Mouse (Mus musculus): Measurements from ENCODE around the gene Slc4a8. TPM values are rescaled to one million over a fixed set of nuclear protein-coding genes. Genes with fewer than 3 reads are reported as not detected.
"Not testable (repeated sequence)": the region's sequence is repeated elsewhere in the genome, so short reads cannot be mapped to it uniquely, and the experiment has no call there.

Slc4a8 gene
- polyA plus RNA-seq, 1 experiment from 2014 or later, result 1.2 TPM

DNA sequence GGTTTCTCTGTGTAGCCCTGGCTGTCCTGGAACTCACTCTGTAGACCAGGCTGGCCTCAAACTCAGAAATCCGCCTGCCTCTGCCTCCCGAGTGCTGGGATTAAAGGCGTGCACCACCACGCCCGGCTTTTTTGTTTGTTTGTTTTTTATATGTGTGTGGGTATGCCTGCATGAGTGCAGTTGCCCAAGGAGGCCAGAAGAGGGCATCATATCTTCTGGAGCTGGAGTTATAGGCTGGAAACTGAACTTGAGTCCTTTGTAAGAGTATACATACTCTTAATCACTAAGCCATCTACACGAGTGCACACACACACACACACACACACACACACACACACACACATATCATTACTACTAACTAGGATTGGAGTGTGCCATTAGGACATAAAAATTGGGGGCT lies 12.3 kb downstream of the Slc4a8 start:
- H3K9me3 ChIP-seq (replicated peaks); H3K4me3 ChIP-seq; H3K9ac ChIP-seq; H3K36me3 ChIP-seq; ATAC-seq (ENCODE audit: insufficient number of reproducible peaks, low FRiP score); H3K4me1 ChIP-seq (replicated peaks); H3K4me2 ChIP-seq; H3K27ac ChIP-seq (ENCODE audit: poor library complexity, severe bottlenecking): not testable (repeated sequence)
- peaks cover 81% of the 10 kb centered on the region for H3K27me3 ChIP-seq (replicated peaks)
- 84% methylated on average over 6 of the region's 6 CpGs for WGBS

DNA sequence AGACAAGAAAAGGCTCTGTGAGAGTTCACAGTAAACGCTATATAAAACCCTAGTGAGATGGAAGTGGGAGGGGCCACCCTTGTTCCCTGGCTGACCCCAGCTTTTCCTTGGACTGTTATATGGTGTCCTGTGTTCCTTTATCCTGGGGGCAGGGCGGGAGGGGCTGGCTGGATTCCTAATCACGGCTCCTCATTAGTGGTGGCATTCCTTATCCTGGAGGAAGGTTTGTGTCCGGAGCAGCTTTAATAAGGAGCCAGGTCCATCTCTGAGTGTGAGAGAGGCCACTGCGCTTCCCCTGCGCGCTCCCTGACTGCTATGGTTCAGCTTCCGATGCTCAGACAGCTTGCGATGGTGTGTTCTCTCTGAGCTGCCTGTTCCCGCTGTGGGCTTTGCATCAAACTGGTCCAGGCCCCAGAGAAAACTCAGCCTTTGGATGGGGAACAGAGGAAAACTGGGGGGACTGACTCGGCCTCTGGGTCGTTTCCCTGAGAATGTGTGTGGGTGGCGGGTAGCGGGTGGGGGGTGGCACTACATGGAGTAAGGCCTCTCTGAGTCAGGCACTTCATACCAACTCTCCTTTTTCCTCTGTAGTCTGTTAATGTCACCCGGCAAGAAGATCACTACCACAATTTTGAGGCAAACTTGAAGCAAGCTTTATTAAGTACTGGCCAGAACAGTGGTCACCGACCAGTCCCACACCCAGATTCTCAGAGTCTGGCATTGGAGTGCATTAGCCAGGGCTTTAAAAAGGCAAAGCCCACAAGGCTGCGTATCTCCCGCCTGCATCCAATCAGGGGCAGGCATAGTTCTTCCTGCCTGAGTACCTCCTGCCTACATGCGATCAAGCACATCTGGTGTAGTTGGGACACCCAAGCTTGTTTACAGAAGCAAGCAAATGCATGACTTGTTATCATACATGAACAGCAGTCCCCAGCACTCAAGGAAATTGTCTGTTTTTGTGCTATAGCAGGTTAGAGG lies 13.9 kb downstream of the Slc4a8 start:
- Histone ChIP-seq H3K36me3 (no peaks in the 10 kb centered on the region), H3K4me1 (replicated peaks) (peaks cover 11% of the 10 kb centered on the region), H3K27me3 (replicated peaks) (peaks cover 77% of the 10 kb centered on the region), H3K9ac (no peak overlapping the region), H3K4me3 (no peak overlapping the region), H3K9me3 (replicated peaks) (no peaks in the 10 kb centered on the region; the same call in 1 of the 2 replicates), H3K27ac (ENCODE audit: poor library complexity, severe bottlenecking) (no peak overlapping the region), H3K4me2 (no peak overlapping the region)
- no peak; the same call in 1 of the 2 replicates for ATAC-seq (ENCODE audit: insufficient number of reproducible peaks, low FRiP score)
- 49% methylated on average over 19 of the region's 19 CpGs for WGBS

DNA sequence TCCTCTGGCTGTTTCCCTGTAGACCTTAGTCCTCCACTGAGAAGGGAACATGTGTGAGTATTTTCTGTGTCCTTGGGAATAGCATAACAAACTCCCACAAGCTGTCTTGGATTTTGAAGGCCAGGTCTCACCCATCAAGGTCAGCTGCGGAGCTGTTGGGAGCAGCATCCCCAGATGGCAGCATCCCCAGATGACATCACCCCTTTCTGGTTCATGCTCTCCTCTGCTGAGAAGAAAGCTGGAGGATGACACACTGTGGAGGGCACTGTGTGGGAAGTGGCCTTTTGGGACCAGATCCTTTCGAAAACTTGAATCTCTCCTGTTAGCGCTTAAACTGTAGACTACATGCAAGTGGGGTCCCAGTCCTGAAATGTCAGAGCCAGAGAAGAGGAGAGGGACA lies 14.9 kb downstream of the Slc4a8 start:
- H3K27ac ChIP-seq (ENCODE audit: poor library complexity, severe bottlenecking), result no peak overlapping the region
- H3K4me2 ChIP-seq, result no peak overlapping the region
- no peak overlapping the region for H3K4me3 ChIP-seq
- peaks cover 77% of the 10 kb centered on the region for H3K27me3 ChIP-seq (replicated peaks)
- no peak overlapping the region for H3K9ac ChIP-seq
- H3K36me3 ChIP-seq, result no peaks in the 10 kb centered on the region
- ATAC-seq (ENCODE audit: insufficient number of reproducible peaks, low FRiP score), result no peak
- H3K4me1 ChIP-seq (replicated peaks), result peaks cover 16% of the 10 kb centered on the region
- no peaks in the 10 kb centered on the region; the same call in 1 of the 2 replicates for H3K9me3 ChIP-seq (replicated peaks)
- WGBS, result 83% methylated on average over 3 of the region's 3 CpGs

DNA sequence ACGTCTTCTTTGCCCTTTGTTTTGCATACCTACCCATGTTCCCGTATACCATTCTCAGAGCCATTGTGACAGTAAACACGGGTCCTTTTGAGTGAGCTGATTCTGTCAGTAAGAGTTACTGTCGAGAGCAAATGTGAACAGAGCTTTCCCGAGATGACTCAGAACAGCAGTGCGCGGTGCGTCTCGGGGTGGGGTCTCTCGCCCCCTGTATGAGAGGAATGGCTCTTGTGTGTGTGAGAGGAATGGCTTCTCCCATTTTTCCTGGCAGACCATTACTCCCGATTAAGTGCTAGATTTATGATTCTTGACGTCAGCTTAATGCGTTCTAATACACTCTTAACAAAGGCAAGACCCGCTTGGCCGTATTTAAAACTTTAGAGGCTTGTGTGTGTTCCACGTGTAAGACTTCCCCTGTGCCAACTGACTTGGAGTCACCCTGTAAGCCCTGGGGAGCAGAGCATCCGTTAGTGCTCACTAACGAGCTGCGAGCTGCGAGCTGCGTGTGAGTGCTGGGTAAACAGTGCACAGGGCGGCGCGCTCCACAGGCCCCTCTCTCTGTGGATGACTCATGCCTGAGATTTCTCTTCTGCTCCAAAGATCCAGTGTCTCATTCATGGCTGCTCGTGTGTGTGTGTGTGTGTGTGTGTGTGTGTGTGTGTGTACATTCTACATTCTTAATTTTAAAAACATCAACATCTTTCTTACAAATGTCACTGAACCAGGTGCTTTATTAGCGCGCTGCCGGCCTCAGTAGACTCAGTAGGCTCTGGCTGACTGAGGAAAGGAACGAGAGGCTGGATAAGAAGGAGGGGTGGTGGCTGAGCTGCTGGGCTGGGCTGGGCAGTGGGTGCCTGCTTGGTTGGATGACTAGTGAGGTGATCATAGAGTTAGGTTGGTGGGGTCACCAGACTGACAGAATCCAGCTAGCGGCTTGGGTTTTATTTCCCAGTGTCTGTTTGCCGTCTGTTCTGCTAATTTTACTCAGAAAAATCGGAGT lies 15.8 kb downstream of the Slc4a8 start:
- Histone ChIP-seq H3K9ac (no peak overlapping the region), H3K27me3 (replicated peaks) (peaks cover 71% of the 10 kb centered on the region), H3K4me2 (no peak overlapping the region), H3K4me3 (no peak overlapping the region), H3K4me1 (replicated peaks) (peaks cover 16% of the 10 kb centered on the region), H3K9me3 (replicated peaks) (no peaks in the 10 kb centered on the region; the same call in 1 of the 2 replicates), H3K27ac (ENCODE audit: poor library complexity, severe bottlenecking) (no peak overlapping the region), H3K36me3 (no peaks in the 10 kb centered on the region)
- ATAC-seq (ENCODE audit: insufficient number of reproducible peaks, low FRiP score), result no peak
- WGBS, result 60% methylated on average over 32 of the region's 32 CpGs

DNA sequence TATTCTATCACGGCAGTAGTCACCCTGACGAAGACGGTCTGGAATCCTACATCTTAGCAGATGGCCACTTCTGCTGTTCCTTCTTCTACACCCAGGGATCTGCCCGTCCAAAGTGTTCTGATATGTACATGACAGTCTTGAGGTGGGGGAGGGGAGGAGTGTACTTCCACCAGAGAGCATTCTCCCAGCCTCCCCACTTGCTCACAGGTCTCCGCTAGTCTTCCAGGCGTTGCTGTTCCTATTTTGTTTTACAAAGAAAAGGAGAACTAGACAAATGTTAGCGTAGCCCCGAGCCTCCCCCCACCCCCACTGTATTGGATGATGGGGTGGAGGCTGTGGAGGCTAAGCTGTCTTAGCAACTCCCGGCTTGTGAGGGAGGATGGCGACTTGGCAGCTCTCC lies 18.3 kb downstream of the Slc4a8 start:
- Histone ChIP-seq H3K9me3 (replicated peaks) (peaks cover 2% of the 10 kb centered on the region; the same call in 1 of the 2 replicates), H3K27me3 (replicated peaks) (peaks cover 66% of the 10 kb centered on the region), H3K4me3 (no peak overlapping the region), H3K36me3 (no peaks in the 10 kb centered on the region), H3K4me2 (no peak overlapping the region), H3K4me1 (replicated peaks) (peaks cover 16% of the 10 kb centered on the region), H3K27ac (ENCODE audit: poor library complexity, severe bottlenecking) (no peak overlapping the region), H3K9ac (no peak overlapping the region)
- ATAC-seq (ENCODE audit: insufficient number of reproducible peaks, low FRiP score), result no peak
- WGBS, result 54% methylated on average over 10 of the region's 10 CpGs

DNA sequence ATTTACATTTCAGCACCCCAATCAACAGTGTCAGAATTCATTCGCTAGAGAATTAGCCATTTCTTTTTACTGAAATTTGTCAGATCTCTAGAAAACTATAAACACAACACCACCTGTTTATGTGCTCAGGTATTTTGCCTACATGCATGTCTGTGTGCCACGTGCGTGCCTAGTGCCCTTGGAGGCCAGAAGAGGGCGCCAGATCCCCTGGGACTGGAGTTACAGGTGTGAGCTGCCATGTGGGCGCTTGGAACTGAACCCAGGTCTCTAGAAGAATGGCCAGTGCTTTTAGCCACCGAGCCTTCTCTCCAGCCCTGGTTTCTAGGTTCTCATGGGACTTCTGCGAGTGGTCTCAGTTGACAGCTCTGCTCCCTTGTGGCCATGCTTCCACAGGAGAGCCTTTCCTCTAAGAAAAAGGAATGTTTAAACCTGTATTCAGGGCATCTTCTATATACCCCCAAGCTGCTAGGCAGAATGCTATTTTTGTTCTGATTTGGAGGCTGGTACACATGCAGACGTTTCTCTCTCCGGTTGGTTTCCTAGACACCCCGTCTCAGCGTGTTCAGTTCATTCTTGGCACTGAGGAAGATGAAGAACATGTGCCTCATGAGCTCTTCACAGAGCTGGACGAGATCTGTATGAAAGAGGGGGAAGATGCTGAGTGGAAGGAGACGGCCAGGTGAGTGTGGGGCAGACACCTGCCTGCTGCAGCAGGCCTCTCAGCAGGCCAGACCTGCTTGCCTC lies 21.9 kb downstream of the Slc4a8 start:
- no peak for ATAC-seq (ENCODE audit: insufficient number of reproducible peaks, low FRiP score)
- Histone ChIP-seq H3K27me3 (replicated peaks) (peaks cover 54% of the 10 kb centered on the region), H3K4me2 (no peak overlapping the region), H3K4me3 (no peak overlapping the region), H3K4me1 (replicated peaks) (peaks cover 10% of the 10 kb centered on the region), H3K36me3 (no peaks in the 10 kb centered on the region), H3K9me3 (replicated peaks) (peaks cover 2% of the 10 kb centered on the region; the same call in 1 of the 2 replicates), H3K27ac (ENCODE audit: poor library complexity, severe bottlenecking) (no peak overlapping the region), H3K9ac (no peak overlapping the region)
- WGBS, result 85% methylated on average over 13 of the region's 13 CpGs

DNA sequence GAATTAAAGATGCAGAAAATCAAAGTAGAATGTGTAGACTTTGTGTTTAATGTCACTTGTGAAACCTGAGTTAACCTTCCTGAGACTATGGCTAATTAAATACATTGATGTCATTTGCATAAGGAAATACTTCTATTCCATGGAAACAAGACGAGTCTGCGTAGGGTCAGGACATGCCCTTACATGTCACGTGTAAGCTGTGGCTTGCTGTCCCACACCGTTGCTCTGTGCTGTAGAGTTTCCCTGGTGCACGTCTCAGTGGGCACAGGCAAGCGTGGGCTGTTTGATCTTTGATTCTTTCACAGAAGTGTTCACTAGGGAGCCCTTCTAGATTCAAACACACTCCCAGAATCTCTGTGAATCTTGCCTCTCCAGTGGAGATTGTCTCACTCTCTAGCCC lies 28.7 kb downstream of the Slc4a8 start:
- 82% methylated on average over 6 of the region's 6 CpGs for WGBS
- Histone ChIP-seq H3K9me3 (replicated peaks) (no peaks in the 10 kb centered on the region), H3K27ac (ENCODE audit: poor library complexity, severe bottlenecking) (no peak overlapping the region), H3K36me3 (no peaks in the 10 kb centered on the region), H3K9ac (no peak overlapping the region), H3K4me3 (no peak overlapping the region), H3K4me1 (replicated peaks) (no peaks in the 10 kb centered on the region), H3K4me2 (no peak overlapping the region), H3K27me3 (replicated peaks) (peaks cover 68% of the 10 kb centered on the region)
- no peak for ATAC-seq (ENCODE audit: insufficient number of reproducible peaks, low FRiP score)

DNA sequence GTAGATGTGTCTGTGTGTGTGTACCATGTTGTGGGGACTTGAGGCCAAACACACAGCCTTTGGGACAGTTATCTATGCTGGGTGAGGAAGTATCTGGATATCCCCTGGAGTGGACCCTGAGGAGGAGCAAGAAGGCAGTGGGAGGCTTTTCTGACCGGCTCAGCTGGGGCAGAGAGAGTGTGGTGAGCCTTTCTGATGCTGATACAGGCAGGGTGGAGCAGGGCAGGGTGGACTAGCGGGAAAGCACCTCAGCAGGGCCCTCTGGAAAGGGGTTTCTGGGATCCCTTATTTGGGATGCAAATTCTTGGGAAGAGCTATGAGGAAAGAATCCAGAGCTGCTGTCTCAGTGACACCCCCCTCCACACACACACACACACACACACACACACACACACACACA lies 30.8 kb downstream of the Slc4a8 start:
- Histone ChIP-seq H3K36me3 (no peaks in the 10 kb centered on the region), H3K9me3 (replicated peaks) (no peaks in the 10 kb centered on the region), H3K27ac (ENCODE audit: poor library complexity, severe bottlenecking) (no peak overlapping the region), H3K27me3 (replicated peaks) (peaks cover 64% of the 10 kb centered on the region), H3K4me1 (replicated peaks) (no peaks in the 10 kb centered on the region), H3K9ac (no peak overlapping the region), H3K4me3 (no peak overlapping the region), H3K4me2 (no peak overlapping the region)
- 48% methylated on average over 2 of the region's 2 CpGs for WGBS
- no peak for ATAC-seq (ENCODE audit: insufficient number of reproducible peaks, low FRiP score)

DNA sequence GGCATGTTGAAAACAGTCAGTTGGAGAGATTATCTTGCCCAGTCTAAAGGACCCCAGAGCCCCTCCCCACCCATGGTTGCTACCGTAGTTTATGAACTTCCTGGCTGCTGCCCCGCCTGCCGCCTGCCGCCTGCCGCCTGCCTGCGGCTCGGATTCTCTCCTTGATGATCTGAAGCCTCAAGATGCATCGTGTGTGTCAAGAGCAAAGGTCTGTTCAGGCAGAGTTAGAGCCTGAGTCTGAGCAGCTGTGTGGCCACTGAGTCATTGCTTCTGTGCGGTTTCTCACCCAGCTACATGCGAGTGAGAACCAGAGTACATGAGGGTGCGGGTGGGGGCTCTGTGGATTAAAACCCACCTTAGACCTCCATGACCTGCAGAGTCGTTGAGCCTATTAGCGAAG lies 39.4 kb downstream of the Slc4a8 start:
- Histone ChIP-seq H3K9me3 (replicated peaks) (no peaks in the 10 kb centered on the region), H3K4me3 (no peak overlapping the region), H3K36me3 (no peaks in the 10 kb centered on the region), H3K4me1 (replicated peaks) (no peaks in the 10 kb centered on the region), H3K27ac (ENCODE audit: poor library complexity, severe bottlenecking) (no peak overlapping the region), H3K4me2 (no peak overlapping the region), H3K9ac (no peak overlapping the region), H3K27me3 (replicated peaks) (peaks cover 26% of the 10 kb centered on the region)
- WGBS, result 54% methylated on average over 13 of the region's 13 CpGs
- no peak for ATAC-seq (ENCODE audit: insufficient number of reproducible peaks, low FRiP score)

DNA sequence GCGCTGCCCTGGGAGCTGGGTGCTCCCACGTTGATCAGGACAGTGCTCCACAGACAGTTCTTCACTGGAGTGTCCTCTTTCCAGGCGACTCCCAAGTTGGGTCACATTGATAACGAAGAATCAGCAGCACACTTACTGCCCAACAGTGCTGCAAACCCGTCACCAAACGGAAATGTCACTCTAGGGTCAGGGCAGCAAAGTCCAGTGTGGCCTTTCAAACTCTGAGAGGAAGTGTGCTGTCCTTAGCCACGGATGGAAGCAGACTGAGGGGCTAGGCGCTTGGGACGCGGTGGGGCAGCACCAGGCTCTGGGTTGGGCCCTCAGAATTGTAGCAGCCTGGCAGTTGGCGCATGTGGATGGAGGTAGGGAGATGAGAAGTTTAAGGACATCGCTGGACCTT lies 46.5 kb downstream of the Slc4a8 start:
- Histone ChIP-seq H3K4me3 (no peak overlapping the region), H3K9ac (no peak overlapping the region), H3K27ac (ENCODE audit: poor library complexity, severe bottlenecking) (no peak overlapping the region), H3K4me2 (no peak overlapping the region), H3K9me3 (replicated peaks) (no peaks in the 10 kb centered on the region), H3K4me1 (replicated peaks) (peaks cover 5% of the 10 kb centered on the region; the same call in 1 of the 2 replicates), H3K27me3 (replicated peaks) (peaks cover 18% of the 10 kb centered on the region), H3K36me3 (no peaks in the 10 kb centered on the region)
- 67% methylated on average over 12 of the region's 12 CpGs for WGBS
- no peak for ATAC-seq (ENCODE audit: insufficient number of reproducible peaks, low FRiP score)

All from heart, embryonic 12.5 days (tissue).